Mouse (Mus musculus) forebrain, embryonic 13.5 days (tissue): Measurements from ENCODE around the gene Glyatl3. TPM values are rescaled to one million over a fixed set of nuclear protein-coding genes. Genes with fewer than 3 reads are reported as not detected.

Experiments used
- polyA plus RNA-seq: library from polyadenylated mRNA; unstranded; fragments of >200 nt; fragmentation: Nextera tagmentation; extraction: Ambion mirVana; gene quantifications from 2 replicates; pipeline ENCODE4 v1.2.1, GENCODE M21; 2015

Glyatl3 gene
- polyA plus RNA-seq, 1 experiment from 2014 or later, result not detected

Other genes with a start within 250 kb of the Glyatl3 start
- gene Esp1, start 187.2 kb downstream of the Glyatl3 start, polyA plus RNA-seq, result not detected in 2 replicates
- not detected in 2 replicates for gene Crisp2, start 107.3 kb downstream of the Glyatl3 start, polyA plus RNA-seq
- gene Rhag, start 103.2 kb downstream of the Glyatl3 start, polyA plus RNA-seq, result 0.06 and 0.76 TPM in 2 replicates
- 0.37 and 0.81 TPM in 2 replicates for gene 9130008F23Rik, start 33.8 kb downstream of the Glyatl3 start, polyA plus RNA-seq
- gene Mut, start 20.3 kb upstream of the Glyatl3 start, polyA plus RNA-seq, result 19.1 and 23.3 TPM in 2 replicates
- gene Cenpq, start 20.7 kb upstream of the Glyatl3 start, polyA plus RNA-seq, result 29.5 and 29.6 TPM in 2 replicates